Mouse (Mus musculus) hindbrain, embryonic 13.5 days (tissue): ENCODE measurements around the gene D430041D05Rik. TPM values are rescaled to one million over a fixed set of nuclear protein-coding genes. Genes with fewer than 3 reads are reported as not detected.

Experiments
- ATAC-seq: fragments of 200-750 bp; cut with Nextera tagmentation; 2 replicates; pipeline ENCODE4 v1.8.0; 2017; ENCODE audit warnings: moderate TSS enrichment; ENCODE audit not compliant: low FRiP score
- H3K27ac ChIP-seq: fragments of 300-500 bp; sonication (generic); 2 replicates; pipeline ENCODE4 v1.5.1; 2015; ENCODE audit warnings: inconsistent platforms, mild to moderate bottlenecking, moderate library complexity
- H3K27me3 ChIP-seq: fragments of 300-500 bp; sonication (generic); 2 replicates; pipeline ENCODE4 v1.6.1; 2015; ENCODE audit warnings: mild to moderate bottlenecking, inconsistent platforms
- H3K36me3 ChIP-seq: fragments of 300-500 bp; sonication (generic); 2 replicates; pipeline ENCODE4 v1.6.1; 2015; ENCODE audit warnings: mild to moderate bottlenecking, inconsistent platforms
- H3K4me1 ChIP-seq: fragments of 300-500 bp; sonication (generic); replicated peaks from 2 replicates; pipeline ENCODE4 v1.6.1; 2015; ENCODE audit warnings: inconsistent platforms
- H3K4me2 ChIP-seq: fragments of 300-500 bp; sonication (generic); 2 replicates; pipeline ENCODE4 v1.6.1; 2015; ENCODE audit warnings: inconsistent platforms, mild to moderate bottlenecking, moderate library complexity
- H3K4me3 ChIP-seq: fragments of 300-500 bp; sonication (generic); 2 replicates; pipeline ENCODE4 v1.5.1; 2015; ENCODE audit warnings: mild to moderate bottlenecking, inconsistent platforms
- H3K9ac ChIP-seq: fragments of 300-500 bp; sonication (generic); 2 replicates; pipeline ENCODE4 v1.6.1; 2015; ENCODE audit warnings: mild to moderate bottlenecking, inconsistent platforms
- H3K9me3 ChIP-seq: fragments of 300-500 bp; sonication (generic); 2 replicates; pipeline ENCODE4 v1.6.1; 2016; ENCODE audit warnings: inconsistent platforms
- WGBS: fragments of 180-500 bp; shearing (Covaris S2); methylation state at CpG from one replicate; pipeline ENCODE4 v1.1.7; 2015; 5-methylcytosine and 5-hydroxymethylcytosine counted together
- microRNA counts: library from miRNA; unstranded; fragments of <30 nt; microRNA quantifications from one replicate; lab custom pipeline; 2016
- microRNA-seq: library from miRNA; unstranded; fragments of <30 nt; microRNA quantifications from one replicate; pipeline ENCODE4, GENCODE M21; 2016
- polyA plus RNA-seq: library from polyadenylated mRNA; unstranded; fragments of >200 nt; fragmentation: Nextera tagmentation; extraction: Ambion mirVana; gene quantifications from 2 replicates; pipeline ENCODE4 v1.2.1, GENCODE M21; 2015

D430041D05Rik gene
- polyA plus RNA-seq, 1 experiment from 2014 or later: 6.8 TPM

GRCm38 (mm10) chr2:104095741-104096213 is 315.0 kb downstream of the D430041D05Rik start, which contains the start of gene Cd59a:
TSS of gene Cd59a (plus strand) at chr2:104095801.
- WGBS: 2% methylated on average over 15 of the region's 15 CpGs
- Histone ChIP-seq H3K9me3 (no peaks in the 10 kb centered on the region), H3K9ac (peak within 1 kb of the TSS; percentile 70), H3K27ac (peak within 1 kb of the TSS; percentile 80), H3K4me1 (peaks cover 12% of the 10 kb centered on the region), H3K27me3 (no peaks in the 10 kb centered on the region), H3K4me3 (peak within 1 kb of the TSS; percentile 44), H3K36me3 (no peaks in the 10 kb centered on the region), H3K4me2 (peak within 1 kb of the TSS; percentile 67)
- ATAC-seq: peak; percentile 89

GRCm38 (mm10) chr2:104093305-104093704 is 317.5 kb downstream of the D430041D05Rik start:
- no peak for ATAC-seq
- peaks cover 12% of the 10 kb centered on the region for H3K4me1 ChIP-seq
- H3K4me2 ChIP-seq: no peak overlapping the region
- H3K9me3 ChIP-seq: no peaks in the 10 kb centered on the region
- H3K27ac ChIP-seq: no peak overlapping the region
- no peak overlapping the region for H3K4me3 ChIP-seq
- 87% methylated on average over 2 of the region's 2 CpGs for WGBS
- H3K9ac ChIP-seq: no peak overlapping the region
- H3K27me3 ChIP-seq: no peaks in the 10 kb centered on the region
- no peaks in the 10 kb centered on the region for H3K36me3 ChIP-seq

MicroRNAs encoded within 50 kb of the gene (microRNA counts, 519-probe panel; counts per million panel counts)
- microRNA mmu-miR-1902 (lab: Ali Mortazavi, UCI): 51.3 counts per million

Small RNA genes within 50 kb of the gene (microRNA-seq; reads per million reads assigned to microRNA genes)
- not detected for gene Mir1902

Other genes with a start within 250 kb of the D430041D05Rik start
- gene Hipk3, start 83.4 kb upstream of the D430041D05Rik start, polyA plus RNA-seq: 6.0 and 6.6 TPM in 2 replicates
- 106 and 111 TPM in 2 replicates for gene Cstf3, start 179.5 kb upstream of the D430041D05Rik start, polyA plus RNA-seq